Mouse (Mus musculus): ENCODE measurements around the gene Vps13d.

GRCm38 (mm10) chr4:145052697-145053096 is 142.1 kb downstream of the Vps13d start:
- TF ChIP-seq CTCF (IDR thresholded peaks at IDR 0.05; ENCODE audit: low read depth) (no peak), EP300 (IDR thresholded peaks at IDR 0.05; ENCODE audit: low read depth) (no peak)
